Mouse (Mus musculus) bone marrow macrophage, adult 2 months (primary cell): Measurements from ENCODE around the gene Chrd.

ENCODE experiments used
- CTCF ChIP-seq: IDR thresholded peaks from 2 replicates; pipeline ENCODE4 v1.5.1; 2012; ENCODE audit warnings: low read depth, mild to moderate bottlenecking, low read length, moderate library complexity
- POLR2A ChIP-seq: IDR thresholded peaks from 2 replicates; pipeline ENCODE4 v1.6.1; 2012; ENCODE audit warnings: mild to moderate bottlenecking, low read depth, low read length, borderline replicate concordance

GRCm38 (mm10) chr16:20716841-20717180 is 16.1 kb upstream of the Chrd start:
- no peak for TF ChIP-seq POLR2A
- no peak for TF ChIP-seq CTCF
